Mouse (Mus musculus): ENCODE data around the gene Gm21976. TPM values are rescaled to one million over a fixed set of nuclear protein-coding genes. Genes with fewer than 3 reads are reported as not detected.

Gm21976 gene
- polyA plus RNA-seq (2014; fragmentation: Nextera tagmentation; extraction: Ambion mirVana): not detected in 2 replicates

GRCm38 (mm10) chr13:98279686-98280085 is at the start of gene Gm21976:
Gene Gm21976 (plus strand): TSS chr13:98279887.
- DNase-seq (ENCODE audit: low spot score) (no peak), ATAC-seq (ENCODE audit: low FRiP score) (no peak)
- Histone ChIP-seq H3K4me2 (replicated peaks; ENCODE audit: low read depth, low read length) (no peak within 1 kb of the TSS), H3K36me3 (ENCODE audit: control insufficient read depth, insufficient read depth, low read length) (no peaks in the 10 kb centered on the region), H3K27me3 (ENCODE audit: control insufficient read depth, insufficient read depth, low read length) (no peaks in the 10 kb centered on the region), H3K9ac (ENCODE audit: low read depth, low read length) (no peak within 1 kb of the TSS), H3K27ac (ENCODE audit: low read depth, low read length) (no peak within 1 kb of the TSS), H3K4me1 (replicated peaks; ENCODE audit: control insufficient read depth, insufficient read depth, low read length) (no peaks in the 10 kb centered on the region), H3K9me3 (ENCODE audit: control insufficient read depth, low read length) (no peaks in the 10 kb centered on the region), H3K4me3 (ENCODE audit: low read depth, low read length) (no peak within 1 kb of the TSS)
- whole genome bisulfite sequencing: 91% methylated on average over 5 of the region's 5 CpGs

GRCm38 (mm10) chr13:98230511-98230910 is 49.2 kb upstream of the Gm21976 start:
- Histone ChIP-seq H3K36me3 (ENCODE audit: control insufficient read depth, insufficient read depth, low read length) (no peaks in the 10 kb centered on the region), H3K9ac (ENCODE audit: low read depth, low read length) (no peak overlapping the region), H3K4me1 (replicated peaks; ENCODE audit: control insufficient read depth, insufficient read depth, low read length) (no peaks in the 10 kb centered on the region), H3K4me2 (replicated peaks; ENCODE audit: low read depth, low read length) (no peak overlapping the region), H3K27me3 (ENCODE audit: control insufficient read depth, insufficient read depth, low read length) (no peaks in the 10 kb centered on the region), H3K27ac (ENCODE audit: low read depth, low read length) (no peak overlapping the region), H3K4me3 (ENCODE audit: low read depth, low read length) (no peak overlapping the region), H3K9me3 (ENCODE audit: control insufficient read depth, low read length) (no peaks in the 10 kb centered on the region)
- 91% methylated on average over 1 of the region's 1 CpGs for WGBS
- ATAC-seq (ENCODE audit: low FRiP score) (no peak), DNase-seq (ENCODE audit: low spot score) (no peak)

GRCm38 (mm10) chr13:98235451-98235850 is 44.2 kb upstream of the Gm21976 start:
- DNase-seq (ENCODE audit: low spot score) (no peak), ATAC-seq (ENCODE audit: low FRiP score) (no peak)
- no peaks in the 10 kb centered on the region for H3K27me3 ChIP-seq (ENCODE audit: control insufficient read depth, insufficient read depth, low read length)
- H3K9me3 ChIP-seq (ENCODE audit: control insufficient read depth, low read length): no peaks in the 10 kb centered on the region
- no peak overlapping the region for H3K4me3 ChIP-seq (ENCODE audit: low read depth, low read length)
- H3K9ac ChIP-seq (ENCODE audit: low read depth, low read length): no peak overlapping the region
- H3K27ac ChIP-seq (ENCODE audit: low read depth, low read length): no peak overlapping the region
- H3K36me3 ChIP-seq (ENCODE audit: control insufficient read depth, insufficient read depth, low read length): no peaks in the 10 kb centered on the region
- H3K4me1 ChIP-seq (replicated peaks; ENCODE audit: control insufficient read depth, insufficient read depth, low read length): no peaks in the 10 kb centered on the region
- H3K4me2 ChIP-seq (replicated peaks; ENCODE audit: low read depth, low read length): no peak overlapping the region
- WGBS: 80% methylated on average over 6 of the region's 6 CpGs

GRCm38 (mm10) chr13:98239978-98240641 is 39.6 kb upstream of the Gm21976 start:
- H3K4me3 ChIP-seq (ENCODE audit: low read depth, low read length): no peak overlapping the region
- DNase-seq (ENCODE audit: low spot score): peak; percentile 88
- no peak for ATAC-seq (ENCODE audit: low FRiP score)
- H3K36me3 ChIP-seq (ENCODE audit: control insufficient read depth, insufficient read depth, low read length): no peaks in the 10 kb centered on the region
- H3K27me3 ChIP-seq (ENCODE audit: control insufficient read depth, insufficient read depth, low read length): no peaks in the 10 kb centered on the region
- no peak overlapping the region for H3K9ac ChIP-seq (ENCODE audit: low read depth, low read length)
- H3K4me1 ChIP-seq (replicated peaks; ENCODE audit: control insufficient read depth, insufficient read depth, low read length): no peaks in the 10 kb centered on the region
- no peak overlapping the region for H3K4me2 ChIP-seq (replicated peaks; ENCODE audit: low read depth, low read length)
- WGBS: 21% methylated on average over 12 of the region's 12 CpGs
- no peaks in the 10 kb centered on the region for H3K9me3 ChIP-seq (ENCODE audit: control insufficient read depth, low read length)
- H3K27ac ChIP-seq (ENCODE audit: low read depth, low read length): no peak overlapping the region

- DNase-seq (ENCODE audit: low spot score): no peak
- WGBS: 76% methylated on average over 9 of the region's 9 CpGs
- no peak for ATAC-seq (ENCODE audit: low FRiP score)
- Histone ChIP-seq H3K36me3 (ENCODE audit: control insufficient read depth, insufficient read depth, low read length) (no peaks in the 10 kb centered on the region), H3K4me1 (replicated peaks; ENCODE audit: control insufficient read depth, insufficient read depth, low read length) (no peaks in the 10 kb centered on the region), H3K4me2 (replicated peaks; ENCODE audit: low read depth, low read length) (no peak overlapping the region), H3K27ac (ENCODE audit: low read depth, low read length) (no peak overlapping the region), H3K9ac (ENCODE audit: low read depth, low read length) (no peak overlapping the region), H3K4me3 (ENCODE audit: low read depth, low read length) (no peak overlapping the region), H3K27me3 (ENCODE audit: control insufficient read depth, insufficient read depth, low read length) (no peaks in the 10 kb centered on the region), H3K9me3 (ENCODE audit: control insufficient read depth, low read length) (no peaks in the 10 kb centered on the region)
Measured at GRCm38 (mm10) chr13:98241531-98242282, 38.0 kb upstream of the Gm21976 start.

- Histone ChIP-seq H3K9me3 (ENCODE audit: control insufficient read depth, low read length) (no peaks in the 10 kb centered on the region), H3K9ac (ENCODE audit: low read depth, low read length) (no peak overlapping the region), H3K27ac (ENCODE audit: low read depth, low read length) (no peak overlapping the region), H3K4me2 (replicated peaks; ENCODE audit: low read depth, low read length) (no peak overlapping the region), H3K27me3 (ENCODE audit: control insufficient read depth, insufficient read depth, low read length) (no peaks in the 10 kb centered on the region), H3K4me1 (replicated peaks; ENCODE audit: control insufficient read depth, insufficient read depth, low read length) (no peaks in the 10 kb centered on the region), H3K4me3 (ENCODE audit: low read depth, low read length) (no peak overlapping the region), H3K36me3 (ENCODE audit: control insufficient read depth, insufficient read depth, low read length) (no peaks in the 10 kb centered on the region)
- ATAC-seq (ENCODE audit: low FRiP score) (no peak), DNase-seq (ENCODE audit: low spot score) (no peak)
- WGBS: 84% methylated on average over 4 of the region's 5 CpGs
Measured at GRCm38 (mm10) chr13:98244571-98245350, 34.9 kb upstream of the Gm21976 start.

GRCm38 (mm10) chr13:98245386-98245785 is 34.3 kb upstream of the Gm21976 start:
- Histone ChIP-seq H3K36me3 (ENCODE audit: control insufficient read depth, insufficient read depth, low read length) (no peaks in the 10 kb centered on the region; the same call in 1 of the 2 replicates), H3K4me1 (replicated peaks; ENCODE audit: control insufficient read depth, insufficient read depth, low read length) (no peaks in the 10 kb centered on the region), H3K4me3 (ENCODE audit: low read depth, low read length) (no peak overlapping the region), H3K9ac (ENCODE audit: low read depth, low read length) (no peak overlapping the region), H3K9me3 (ENCODE audit: control insufficient read depth, low read length) (no peaks in the 10 kb centered on the region), H3K27me3 (ENCODE audit: control insufficient read depth, insufficient read depth, low read length) (no peaks in the 10 kb centered on the region), H3K4me2 (replicated peaks; ENCODE audit: low read depth, low read length) (no peak overlapping the region), H3K27ac (ENCODE audit: low read depth, low read length) (no peak overlapping the region)
- DNase-seq (ENCODE audit: low spot score): no peak
- WGBS: 81% methylated on average over 7 of the region's 7 CpGs
- no peak for ATAC-seq (ENCODE audit: low FRiP score)

- H3K9me3 ChIP-seq (ENCODE audit: control insufficient read depth, low read length): no peaks in the 10 kb centered on the region
- no peak overlapping the region for H3K9ac ChIP-seq (ENCODE audit: low read depth, low read length)
- H3K4me3 ChIP-seq (ENCODE audit: low read depth, low read length): no peak overlapping the region
- no peak overlapping the region for H3K4me2 ChIP-seq (replicated peaks; ENCODE audit: low read depth, low read length)
- ATAC-seq (ENCODE audit: low FRiP score): no peak
- no peak overlapping the region for H3K27ac ChIP-seq (ENCODE audit: low read depth, low read length)
- no peaks in the 10 kb centered on the region for H3K4me1 ChIP-seq (replicated peaks; ENCODE audit: control insufficient read depth, insufficient read depth, low read length)
- H3K27me3 ChIP-seq (ENCODE audit: control insufficient read depth, insufficient read depth, low read length): no peaks in the 10 kb centered on the region
- WGBS: 90% methylated on average over 10 of the region's 10 CpGs
- no peak for DNase-seq (ENCODE audit: low spot score)
- H3K36me3 ChIP-seq (ENCODE audit: control insufficient read depth, insufficient read depth, low read length): peaks cover 8% of the 10 kb centered on the region
Measured at GRCm38 (mm10) chr13:98249594-98249993, 30.1 kb upstream of the Gm21976 start.
